Mouse (Mus musculus) right cerebral cortex, postnatal 36 days (tissue): ENCODE measurements around the gene Nr4a3.

Experiments used
- DNase-seq, 2 experiments: peaks; one replicate each; pipeline ENCODE4 v3.0.0; 2022; ENCODE audit warnings: low spot score in 2 of 2, mixed read lengths in 1 of 2

Nr4a3 gene

GRCm38 (mm10) chr4:48050020-48050419, 5.1 kb downstream of the Nr4a3 start:
- no peak for DNase-seq

- no peak for DNase-seq
Observed at GRCm38 (mm10) chr4:48050442-48050841, 5.5 kb downstream of the Nr4a3 start.

- DNase-seq, result no peak
Observed at GRCm38 (mm10) chr4:48051086-48051673, 6.2 kb downstream of the Nr4a3 start.

GRCm38 (mm10) chr4:48051674-48052121, 6.7 kb downstream of the Nr4a3 start:
- DNase-seq, result no peak

- no peak for DNase-seq
Observed at GRCm38 (mm10) chr4:48061716-48062115, 16.8 kb downstream of the Nr4a3 start.

GRCm38 (mm10) chr4:48064311-48064710, 19.4 kb downstream of the Nr4a3 start:
- DNase-seq, result no peak

GRCm38 (mm10) chr4:48066676-48067075, 21.7 kb downstream of the Nr4a3 start:
- no peak for DNase-seq

- no peak for DNase-seq
Observed at GRCm38 (mm10) chr4:48069111-48069510, 24.2 kb downstream of the Nr4a3 start.

DNA sequence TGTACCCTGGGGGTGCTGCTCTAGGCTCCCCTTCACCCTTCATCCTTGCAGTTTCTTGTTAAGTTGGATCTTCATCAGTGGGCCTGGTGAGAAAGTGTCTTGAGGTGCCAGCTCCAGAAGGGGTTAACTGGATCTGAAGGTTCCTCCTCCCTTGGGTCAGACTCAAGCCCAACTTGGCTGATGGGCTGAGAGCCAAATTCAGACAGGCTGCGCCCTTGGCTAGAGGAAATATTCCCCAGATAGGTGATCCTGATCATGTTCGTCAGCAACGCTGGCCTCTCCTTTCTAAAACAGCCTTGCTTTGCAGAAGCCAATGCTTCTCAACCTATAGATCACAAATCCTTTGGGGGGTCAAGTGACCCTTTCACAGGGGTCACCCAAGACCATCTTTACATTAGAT, 27.1 kb downstream of the Nr4a3 start:
- DNase-seq, result no peak

DNA sequence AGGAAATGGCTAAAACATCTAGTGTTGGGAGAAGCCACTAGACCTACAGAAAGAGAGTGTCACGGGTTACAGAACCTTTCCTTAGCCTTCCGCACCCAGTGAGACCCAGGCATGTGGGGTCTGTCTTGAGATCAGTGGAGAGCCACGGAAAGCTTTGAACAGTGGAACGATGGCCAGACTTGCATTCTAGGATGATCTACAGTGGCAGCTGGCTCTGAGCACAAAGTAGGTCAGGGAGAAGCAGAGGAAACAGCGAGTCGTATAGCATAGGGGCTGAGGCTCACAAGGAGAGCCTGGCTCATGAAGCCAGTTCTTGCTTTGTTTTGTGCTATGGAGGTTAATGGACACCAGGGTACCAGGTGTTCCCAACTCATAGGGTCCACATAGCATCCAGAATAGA, 28.4 kb downstream of the Nr4a3 start:
- no peak for DNase-seq

DNA sequence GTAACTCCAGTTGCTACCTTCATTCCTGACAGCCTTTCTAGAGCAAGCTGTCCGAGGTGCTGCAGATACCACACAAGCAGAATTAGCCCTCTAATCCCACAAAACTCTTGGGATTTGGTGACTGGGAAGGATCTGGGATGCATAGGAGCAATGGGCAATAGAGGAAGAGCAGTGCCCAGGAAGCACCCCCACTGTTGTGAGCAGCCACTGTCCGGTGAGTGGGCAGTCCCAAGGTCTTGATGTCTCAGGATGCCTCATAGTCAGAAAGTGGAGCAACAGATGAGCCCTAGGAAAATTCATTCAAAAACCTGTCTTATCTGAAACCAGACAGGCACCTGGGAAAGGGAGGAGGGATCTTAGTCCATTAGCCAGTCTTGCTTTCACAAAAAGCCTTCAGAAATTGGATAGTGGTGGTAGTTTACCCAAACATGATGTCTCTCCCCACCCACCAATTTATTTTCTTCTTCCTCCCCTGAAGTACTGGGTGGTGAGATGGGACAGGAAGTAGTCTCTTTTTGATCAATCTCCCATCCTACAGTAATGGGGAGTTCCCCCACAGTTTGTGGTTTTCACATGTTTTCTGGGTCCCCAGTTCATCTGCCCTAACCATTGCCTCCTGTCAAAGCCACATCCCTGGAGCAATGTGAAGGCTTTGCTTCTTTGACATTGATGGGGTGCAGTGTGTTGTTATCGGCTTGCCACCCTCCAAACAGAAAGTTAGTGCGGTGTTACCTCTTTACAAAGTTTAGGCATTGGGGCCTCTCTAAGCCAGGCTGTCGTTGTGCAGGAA, 29.7 kb downstream of the Nr4a3 start:
- no peak for DNase-seq

DNA sequence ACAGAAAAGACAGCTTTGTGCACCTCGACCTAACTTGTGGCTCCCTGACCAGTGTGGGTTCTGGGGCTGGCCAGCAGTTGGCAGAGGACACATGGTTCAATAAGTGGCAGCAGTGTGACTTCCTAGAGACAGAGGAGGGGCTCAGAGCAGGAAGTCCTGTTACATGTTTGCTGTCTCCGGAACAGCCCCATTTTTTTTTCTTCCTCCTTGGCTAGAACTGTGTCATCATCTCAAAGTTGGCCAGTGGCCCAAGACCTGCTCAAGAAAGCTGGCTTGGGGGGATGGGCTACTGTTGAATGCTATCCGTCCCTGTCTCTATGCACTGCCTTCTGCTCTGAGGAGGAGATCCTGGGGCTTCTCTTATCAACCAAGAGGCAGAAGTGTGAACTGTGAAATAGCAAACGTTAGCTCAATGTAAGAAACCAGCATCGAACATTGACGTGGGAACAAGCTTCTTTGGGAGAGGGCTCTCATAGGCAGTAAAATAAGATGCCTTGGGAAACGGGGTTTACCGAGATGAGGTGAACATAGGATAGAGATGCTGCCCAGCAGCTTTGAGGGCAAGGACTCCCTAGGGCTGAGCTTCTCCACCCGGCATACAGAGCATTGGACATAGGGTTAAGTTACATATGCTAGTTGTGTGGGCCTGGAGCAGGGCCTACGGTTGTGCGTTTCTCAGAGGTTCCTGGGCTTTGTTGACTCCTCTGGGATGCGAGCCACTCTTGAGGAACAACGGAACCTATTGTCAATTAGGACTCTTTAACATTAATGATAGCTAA, 31.9 kb downstream of the Nr4a3 start:
- DNase-seq, result no peak

- DNase-seq, result no peak
Observed at GRCm38 (mm10) chr4:48078213-48078612, 33.3 kb downstream of the Nr4a3 start.

GRCm38 (mm10) chr4:48079285-48080039, 34.5 kb downstream of the Nr4a3 start:
- no peak for DNase-seq

GRCm38 (mm10) chr4:48083452-48083851, 38.5 kb downstream of the Nr4a3 start:
- DNase-seq, result no peak

- no peak for DNase-seq
Observed at GRCm38 (mm10) chr4:48086609-48087008, 41.7 kb downstream of the Nr4a3 start.

DNA sequence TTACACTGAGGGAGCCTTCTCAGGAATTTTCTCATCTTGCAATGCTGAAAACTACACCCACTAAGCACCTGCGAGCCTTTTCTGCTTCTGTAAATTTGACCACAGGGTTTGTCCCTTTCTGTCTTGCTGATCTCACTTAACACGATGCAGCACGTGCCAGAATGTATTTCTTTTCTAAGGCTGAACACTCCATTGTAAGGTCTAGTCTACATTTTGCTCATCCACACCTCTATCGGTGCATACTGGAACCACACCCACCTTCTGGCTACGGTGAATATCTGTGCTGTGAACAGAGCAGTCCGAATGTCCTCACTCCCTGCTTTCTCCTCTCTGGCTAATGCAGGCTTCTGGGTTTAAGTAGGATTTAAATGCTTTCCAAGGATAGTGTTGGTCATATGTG, 42.5 kb downstream of the Nr4a3 start:
- DNase-seq, result no peak

- DNase-seq, result peak in 1 of 2 experiments; percentile 4
Observed at GRCm38 (mm10) chr4:48093221-48093620, 48.3 kb downstream of the Nr4a3 start.

- DNase-seq, result no peak
Observed at GRCm38 (mm10) chr4:48100217-48100616, 55.3 kb downstream of the Nr4a3 start.

DNA sequence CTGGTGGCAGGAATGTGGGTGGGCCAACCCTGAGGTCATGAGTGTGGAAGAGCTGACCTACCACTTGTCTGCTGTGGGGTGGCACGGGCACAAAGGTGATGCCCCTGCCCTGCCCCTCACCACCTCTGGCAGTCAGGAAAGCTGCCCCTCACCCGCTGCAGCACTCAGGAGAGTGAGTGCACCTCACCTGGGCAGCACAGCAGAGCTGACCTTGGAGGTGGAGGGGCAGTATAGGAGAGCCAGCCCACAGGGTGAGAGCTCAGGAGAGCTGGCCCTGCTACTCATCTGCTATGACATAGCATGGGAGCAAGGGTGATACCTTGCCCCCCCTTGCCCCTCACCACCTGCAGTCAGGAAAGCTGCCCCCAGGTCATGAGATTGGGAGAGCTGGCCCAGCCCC, 57.0 kb downstream of the Nr4a3 start:
- no peak for DNase-seq

DNA sequence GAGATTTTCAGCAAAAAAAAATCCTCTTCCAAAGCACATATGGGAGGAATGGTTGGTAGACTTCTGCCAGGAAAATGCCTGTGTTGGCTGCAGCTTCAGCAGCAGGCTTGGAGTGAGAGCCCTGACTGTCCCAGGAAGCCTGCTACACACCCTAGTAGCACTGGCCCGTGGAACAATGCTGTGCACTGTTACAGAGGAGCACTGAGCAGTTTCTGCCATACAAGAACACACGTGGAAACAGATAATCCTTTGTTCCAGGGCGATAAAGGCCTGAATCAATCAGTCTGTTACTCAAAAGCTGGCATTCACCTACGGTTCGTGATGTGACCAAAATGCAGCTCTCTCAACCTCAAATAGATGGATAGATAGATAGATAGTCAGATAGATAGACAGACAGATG, 60.4 kb downstream of the Nr4a3 start:
- DNase-seq, result no peak

GRCm38 (mm10) chr4:48107086-48107485, 62.1 kb downstream of the Nr4a3 start:
- no peak for DNase-seq
